Mouse (Mus musculus) heart, embryonic 12.5 days (tissue): ENCODE results near the gene Fes. TPM values are rescaled to one million over a fixed set of nuclear protein-coding genes. Genes with fewer than 3 reads are reported as not detected.

Experiments
- ATAC-seq: fragments of 200-750 bp; cut with Nextera tagmentation; 2 replicates; pipeline ENCODE4 v1.8.0; 2017; ENCODE audit warnings: moderate TSS enrichment, moderate library complexity; ENCODE audit not compliant: insufficient number of reproducible peaks, low FRiP score
- H3K27ac ChIP-seq: fragments of 300-500 bp; sonication (generic); 2 replicates; pipeline ENCODE4 v1.5.1; 2016; ENCODE audit warnings: mild to moderate bottlenecking, moderate library complexity; ENCODE audit not compliant: poor library complexity, severe bottlenecking
- H3K27me3 ChIP-seq: fragments of 300-500 bp; sonication (generic); replicated peaks from 2 replicates; pipeline ENCODE4 v1.6.1; 2016; ENCODE audit warnings: mild to moderate bottlenecking, moderate library complexity
- H3K36me3 ChIP-seq: fragments of 300-500 bp; sonication (generic); 2 replicates; pipeline ENCODE4 v1.6.1; 2016; ENCODE audit warnings: mild to moderate bottlenecking, moderate library complexity
- H3K4me1 ChIP-seq: fragments of 300-500 bp; sonication (generic); replicated peaks from 2 replicates; pipeline ENCODE4 v1.6.1; 2016; ENCODE audit warnings: mild to moderate bottlenecking
- H3K4me2 ChIP-seq: fragments of 300-500 bp; sonication (generic); 2 replicates; pipeline ENCODE4 v1.6.1; 2016; ENCODE audit warnings: mild to moderate bottlenecking, moderate library complexity
- H3K4me3 ChIP-seq: fragments of 300-500 bp; sonication (generic); 2 replicates; pipeline ENCODE4 v1.5.1; 2016; ENCODE audit warnings: mild to moderate bottlenecking
- H3K9ac ChIP-seq: fragments of 300-500 bp; sonication (generic); 2 replicates; pipeline ENCODE4 v1.6.1; 2016; ENCODE audit warnings: mild to moderate bottlenecking, moderate library complexity
- H3K9me3 ChIP-seq: fragments of 300-500 bp; sonication (generic); replicated peaks from 2 replicates; pipeline ENCODE4 v1.6.1; 2016; ENCODE audit warnings: mild to moderate bottlenecking, moderate library complexity
- WGBS: fragments of 180-500 bp; shearing (Covaris S2); methylation state at CpG from one replicate; pipeline ENCODE4 v1.1.7; 2016; 5-methylcytosine and 5-hydroxymethylcytosine counted together
- polyA plus RNA-seq: library from polyadenylated mRNA; unstranded; fragments of >200 nt; fragmentation: Nextera tagmentation; extraction: Ambion mirVana; gene quantifications from 2 replicates; pipeline ENCODE4 v1.2.1, GENCODE M21; 2016

The Fes gene
- polyA plus RNA-seq: 10.2 and 11.4 TPM in 2 replicates

DNA sequence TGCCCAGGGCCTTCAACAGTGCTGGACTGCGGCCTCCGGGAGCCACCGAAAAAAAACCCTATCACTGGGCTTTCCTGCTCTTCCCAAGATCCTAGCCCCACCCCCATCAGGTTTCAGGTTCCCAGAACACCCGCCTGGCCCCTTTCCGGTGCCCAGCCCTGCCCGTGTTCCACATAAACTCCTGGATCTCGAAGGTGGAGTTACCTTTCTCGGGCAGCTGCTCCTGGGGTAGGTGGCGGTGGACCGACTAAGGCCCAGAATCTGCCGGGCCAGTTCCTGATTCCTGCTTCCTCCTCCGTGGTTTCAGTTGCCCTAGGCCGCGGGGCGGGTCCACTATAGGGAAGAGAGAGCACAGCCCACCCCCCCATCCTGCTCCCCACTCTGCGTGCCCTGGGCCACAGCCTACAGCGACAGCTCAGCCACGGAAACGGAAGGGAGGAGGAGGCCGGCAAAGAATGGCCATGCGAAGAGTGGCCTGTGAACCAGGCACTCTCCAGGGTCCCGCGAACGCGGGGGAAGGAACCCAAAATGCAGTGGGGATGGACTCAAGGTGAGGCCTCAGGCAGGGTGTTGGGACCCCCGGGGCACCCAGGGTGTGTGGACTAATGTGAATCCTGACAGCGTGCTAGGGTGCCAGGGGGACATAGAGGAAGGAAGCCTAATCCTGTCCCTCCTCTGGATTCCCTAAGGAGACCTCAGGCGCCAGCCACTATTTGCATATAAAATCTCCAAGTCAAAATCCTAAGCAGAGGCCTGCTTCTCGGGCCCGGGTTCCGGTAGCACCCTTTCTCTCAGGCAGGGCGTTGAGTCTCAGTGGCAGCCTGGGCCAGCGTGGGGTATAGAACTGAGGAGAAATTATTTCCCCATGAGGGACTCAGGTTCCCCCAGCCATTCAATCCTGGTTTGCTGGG, at the start of gene Fes:
Fes (minus strand) TSS at position 314 of the 911 bp plus-strand sequence.
- 10% methylated on average over 33 of the region's 33 CpGs for WGBS
- Histone ChIP-seq H3K4me1 (peaks cover 34% of the 10 kb centered on the region), H3K9me3 (no peaks in the 10 kb centered on the region), H3K27me3 (peaks cover under 1% of the 10 kb centered on the region; the same call in 1 of the 2 replicates), H3K9ac (peak within 1 kb of the TSS; percentile 70), H3K4me2 (peak within 1 kb of the TSS; percentile 72), H3K36me3 (peaks cover 45% of the 10 kb centered on the region), H3K27ac (peak within 1 kb of the TSS; percentile 68), H3K4me3 (peak within 1 kb of the TSS; percentile 44)
- ATAC-seq: peak; percentile 58

- H3K36me3 ChIP-seq: no peaks in the 10 kb centered on the region
- 83% methylated on average over 7 of the region's 7 CpGs for WGBS
- peaks cover 45% of the 10 kb centered on the region for H3K4me1 ChIP-seq
- H3K9ac ChIP-seq: no peak overlapping the region
- H3K27me3 ChIP-seq: no peaks in the 10 kb centered on the region
- H3K27ac ChIP-seq: no peak overlapping the region
- no peak overlapping the region for H3K4me3 ChIP-seq
- H3K4me2 ChIP-seq: no peak overlapping the region
- no peaks in the 10 kb centered on the region for H3K9me3 ChIP-seq
- ATAC-seq: no peak
These were observed 48.8 kb upstream of the Fes start for GRCm38 (mm10) chr7:80436571-80436970.

- Histone ChIP-seq H3K4me1 (peaks cover 44% of the 10 kb centered on the region), H3K27ac (peak overlapping the region; percentile 49), H3K4me3 (no peak overlapping the region), H3K27me3 (no peaks in the 10 kb centered on the region), H3K9me3 (no peaks in the 10 kb centered on the region), H3K9ac (no peak overlapping the region), H3K36me3 (no peaks in the 10 kb centered on the region), H3K4me2 (no peak overlapping the region)
- WGBS: 39% methylated on average over 3 of the region's 3 CpGs
- ATAC-seq: peak; percentile 65; the same call in 1 of the 2 replicates
These were observed 47.8 kb upstream of the Fes start for GRCm38 (mm10) chr7:80435594-80435993.

- H3K27ac ChIP-seq: no peak overlapping the region
- ATAC-seq: no peak
- peaks cover 14% of the 10 kb centered on the region for H3K4me1 ChIP-seq
- no peaks in the 10 kb centered on the region for H3K9me3 ChIP-seq
- H3K9ac ChIP-seq: no peak overlapping the region
- H3K4me3 ChIP-seq: no peak overlapping the region
- H3K27me3 ChIP-seq: no peaks in the 10 kb centered on the region
- H3K36me3 ChIP-seq: no peaks in the 10 kb centered on the region
- WGBS: 86% methylated on average over 12 of the region's 12 CpGs
- H3K4me2 ChIP-seq: no peak overlapping the region
These were observed 41.9 kb upstream of the Fes start for GRCm38 (mm10) chr7:80429661-80430060.

GRCm38 (mm10) chr7:80427730-80428129, 40.0 kb upstream of the Fes start:
- Histone ChIP-seq H3K9ac (no peak overlapping the region), H3K27ac (no peak overlapping the region), H3K4me1 (peaks cover 8% of the 10 kb centered on the region; the same call in 1 of the 2 replicates), H3K36me3 (no peaks in the 10 kb centered on the region), H3K4me3 (no peak overlapping the region), H3K9me3 (no peaks in the 10 kb centered on the region), H3K4me2 (no peak overlapping the region), H3K27me3 (no peaks in the 10 kb centered on the region)
- 66% methylated on average over 5 of the region's 5 CpGs for WGBS
- no peak for ATAC-seq

DNA sequence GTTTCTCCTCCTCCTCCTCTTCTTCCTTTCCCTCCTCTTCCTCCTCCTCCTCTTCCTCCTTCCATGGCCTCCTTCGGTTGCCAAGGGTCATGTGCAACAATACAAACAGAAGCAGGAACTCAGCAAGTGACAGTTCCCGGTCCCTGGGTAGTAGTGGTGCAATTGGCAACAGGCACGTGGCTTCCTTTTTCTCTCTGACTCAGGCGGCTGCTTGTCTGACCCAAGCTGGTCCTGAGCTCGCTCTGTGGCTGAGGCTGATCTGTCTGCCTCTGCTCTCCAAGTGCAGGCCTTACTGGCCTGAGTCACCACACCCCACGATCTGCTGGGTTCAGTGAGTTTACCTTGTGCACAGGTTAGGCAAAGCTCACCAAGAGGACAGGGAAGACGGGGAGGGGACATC, 38.6 kb upstream of the Fes start:
- Histone ChIP-seq H3K27me3 (no peaks in the 10 kb centered on the region), H3K27ac (no peak overlapping the region)
- WGBS: 62% methylated on average over 7 of the region's 7 CpGs

GRCm38 (mm10) chr7:80424722-80425121, 37.0 kb upstream of the Fes start:
- Histone ChIP-seq H3K9ac (no peak overlapping the region), H3K4me2 (no peak overlapping the region), H3K4me1 (peaks cover 17% of the 10 kb centered on the region), H3K27ac (no peak overlapping the region), H3K9me3 (no peaks in the 10 kb centered on the region), H3K27me3 (no peaks in the 10 kb centered on the region), H3K36me3 (no peaks in the 10 kb centered on the region), H3K4me3 (no peak overlapping the region)
- WGBS: 74% methylated on average over 6 of the region's 6 CpGs
- ATAC-seq: no peak

More for the DNA sequence above, 38.6 kb upstream of the Fes start:
- peaks cover 10% of the 10 kb centered on the region; the same call in 1 of the 2 replicates for H3K4me1 ChIP-seq
- no peak overlapping the region for H3K4me2 ChIP-seq
- ATAC-seq: no peak
- H3K9me3 ChIP-seq: no peaks in the 10 kb centered on the region
- H3K9ac ChIP-seq: no peak overlapping the region
- no peaks in the 10 kb centered on the region for H3K36me3 ChIP-seq
- no peak overlapping the region for H3K4me3 ChIP-seq

GRCm38 (mm10) chr7:80422759-80423480, 35.2 kb upstream of the Fes start:
- WGBS: 13% methylated on average over 20 of the region's 20 CpGs
- no peak overlapping the region for H3K27ac ChIP-seq
- peaks cover 22% of the 10 kb centered on the region for H3K4me1 ChIP-seq
- peak overlapping the region; percentile 24 for H3K4me3 ChIP-seq
- H3K27me3 ChIP-seq: no peaks in the 10 kb centered on the region
- H3K9ac ChIP-seq: peak overlapping the region; percentile 23; the same call in 1 of the 2 replicates
- no peaks in the 10 kb centered on the region for H3K36me3 ChIP-seq
- H3K9me3 ChIP-seq: no peaks in the 10 kb centered on the region
- H3K4me2 ChIP-seq: peak overlapping the region; percentile 56
- ATAC-seq: 0 out of 2 replicates have a peak, but pooled peaks have one; percentile 30

DNA sequence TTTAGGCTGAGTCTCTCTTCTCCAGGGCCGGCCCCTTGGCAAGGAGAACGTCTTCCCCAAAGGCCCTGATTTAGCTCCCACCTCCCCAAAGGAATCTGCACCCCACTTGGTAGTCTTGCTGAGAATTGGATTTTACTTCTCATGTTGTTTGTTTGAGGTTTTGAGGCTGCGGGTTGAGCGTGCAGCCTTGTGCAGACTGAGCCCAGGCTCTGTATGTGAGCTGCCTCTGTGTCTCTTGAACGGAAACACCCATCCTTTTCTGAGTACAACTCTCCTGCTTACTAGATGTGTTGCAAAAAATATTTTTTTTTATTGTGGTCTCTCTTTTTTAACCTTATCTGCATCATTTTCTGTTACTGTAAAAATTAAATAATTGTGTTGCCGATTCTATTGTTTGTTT, 33.8 kb upstream of the Fes start:
- H3K4me2 ChIP-seq: no peak overlapping the region
- WGBS: 93% methylated on average over 6 of the region's 6 CpGs
- no peak overlapping the region for H3K9ac ChIP-seq
- H3K36me3 ChIP-seq: no peaks in the 10 kb centered on the region
- H3K9me3 ChIP-seq: no peaks in the 10 kb centered on the region
- no peak for ATAC-seq
- H3K4me3 ChIP-seq: no peak overlapping the region
- H3K27ac ChIP-seq: no peak overlapping the region
- peaks cover 22% of the 10 kb centered on the region for H3K4me1 ChIP-seq
- H3K27me3 ChIP-seq: no peaks in the 10 kb centered on the region

- Histone ChIP-seq H3K4me3 (no peak overlapping the region), H3K9ac (no peak overlapping the region; the same call in 1 of the 2 replicates), H3K4me2 (no peak overlapping the region), H3K27me3 (no peaks in the 10 kb centered on the region), H3K9me3 (no peaks in the 10 kb centered on the region), H3K36me3 (no peaks in the 10 kb centered on the region), H3K4me1 (peaks cover 22% of the 10 kb centered on the region), H3K27ac (no peak overlapping the region)
- ATAC-seq: no peak
- 80% methylated on average over 4 of the region's 4 CpGs for WGBS
These were observed 32.8 kb upstream of the Fes start for GRCm38 (mm10) chr7:80420586-80420985.

DNA sequence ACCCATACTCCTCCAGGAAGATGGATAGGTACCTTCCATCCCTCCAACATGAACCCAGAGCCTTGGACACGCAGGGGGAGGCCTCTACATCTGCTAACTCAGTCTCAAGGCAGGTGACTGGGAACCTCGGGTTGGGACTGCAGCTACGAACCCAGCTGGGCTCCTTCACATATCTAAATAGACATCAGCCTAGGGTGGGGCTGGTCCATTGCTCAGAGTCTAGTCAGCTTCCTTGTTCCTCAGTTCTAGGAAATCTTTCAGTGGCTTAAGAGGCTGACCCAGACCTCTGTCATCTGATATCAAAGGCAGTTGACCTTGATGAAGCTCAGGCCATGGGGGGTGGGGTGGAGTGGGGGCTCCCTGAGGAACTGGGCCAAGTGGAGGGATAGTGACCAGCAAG, 31.5 kb upstream of the Fes start:
- H3K9ac ChIP-seq: no peak overlapping the region
- no peak overlapping the region for H3K4me3 ChIP-seq
- no peaks in the 10 kb centered on the region for H3K9me3 ChIP-seq
- H3K4me1 ChIP-seq: peaks cover 24% of the 10 kb centered on the region
- ATAC-seq: no peak
- no peaks in the 10 kb centered on the region for H3K27me3 ChIP-seq
- no peak overlapping the region for H3K27ac ChIP-seq
- no peak overlapping the region for H3K4me2 ChIP-seq
- no peaks in the 10 kb centered on the region for H3K36me3 ChIP-seq
- 66% methylated on average over 3 of the region's 3 CpGs for WGBS
